Mouse (Mus musculus): Measurements from ENCODE around the gene Gc. TPM values are rescaled to one million over a fixed set of nuclear protein-coding genes. Genes with fewer than 3 reads are reported as not detected.

Gc gene
- polyA plus RNA-seq, 1 experiment from 2014 or later: 19.7 TPM

DNA sequence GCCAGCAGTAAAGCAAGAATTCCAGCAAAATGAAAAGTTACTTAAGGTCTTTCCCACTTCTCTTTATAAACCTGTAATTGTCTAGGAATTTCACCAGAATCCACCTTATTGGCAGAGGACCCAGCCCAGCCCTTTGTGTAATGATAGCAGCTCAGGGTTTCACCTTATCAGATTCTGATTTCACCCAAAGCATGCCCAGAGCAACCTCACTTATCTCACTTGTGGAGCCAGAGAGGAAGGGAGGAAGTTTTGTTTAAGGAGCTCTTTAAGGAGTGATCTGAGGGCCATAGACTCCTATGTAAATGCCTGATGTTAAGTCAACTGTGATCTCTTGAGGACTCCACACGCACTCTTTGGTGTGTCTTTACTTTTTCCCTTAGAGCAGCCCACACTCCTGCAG, 67.3 kb downstream of the Gc start:
- H3K27ac ChIP-seq (ENCODE audit: low read depth): no peak overlapping the region
- DNase-seq (ENCODE audit: low spot score) (no peak), ATAC-seq (replicated peaks; ENCODE audit: low FRiP score, low TSS enrichment, low read depth) (no peak)
- no peaks in the 10 kb centered on the region for H3K27me3 ChIP-seq (replicated peaks; ENCODE audit: control insufficient read depth, insufficient read depth, low read length)
- H3K36me3 ChIP-seq (ENCODE audit: control insufficient read depth, insufficient read depth, low read length): no peaks in the 10 kb centered on the region
- no peaks in the 10 kb centered on the region for H3K4me1 ChIP-seq (replicated peaks; ENCODE audit: control insufficient read depth, insufficient read depth, low read length)
- H3K9me3 ChIP-seq (ENCODE audit: control insufficient read depth, low read length): 0 out of 2 replicates have a peak, but pooled peaks cover 3% of the 10 kb centered on the region
- no peak overlapping the region for H3K4me2 ChIP-seq (ENCODE audit: low read length)
- H3K4me3 ChIP-seq (ENCODE audit: low read depth, low read length): no peak overlapping the region
- H3K9ac ChIP-seq (ENCODE audit: low read length): no peak overlapping the region
- 58% methylated on average over 1 of the region's 1 CpGs for WGBS

DNA sequence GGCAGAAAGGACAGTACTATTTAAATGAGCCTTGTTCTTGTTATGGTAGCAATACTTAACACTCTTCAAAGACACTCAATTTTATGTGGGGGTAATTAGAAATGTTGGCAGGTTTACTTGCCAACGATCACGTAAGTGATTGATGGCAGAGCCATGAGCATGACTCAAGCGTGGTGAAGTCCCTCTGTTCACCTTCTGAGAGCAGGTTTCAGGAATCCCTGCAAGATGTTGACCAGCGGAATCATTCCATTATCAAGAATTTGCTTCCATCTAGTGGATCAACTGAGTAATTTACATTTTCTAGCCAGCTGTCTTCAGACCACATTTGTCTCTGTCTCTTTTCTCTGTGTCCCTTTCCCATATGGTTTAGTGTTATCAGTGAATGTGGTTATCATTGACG, 73.5 kb downstream of the Gc start:
- Histone ChIP-seq H3K4me3 (ENCODE audit: low read depth, low read length) (no peak overlapping the region), H3K27ac (ENCODE audit: low read depth) (no peak overlapping the region), H3K9me3 (ENCODE audit: control insufficient read depth, low read length) (no peaks in the 10 kb centered on the region), H3K27me3 (replicated peaks; ENCODE audit: control insufficient read depth, insufficient read depth, low read length) (no peaks in the 10 kb centered on the region), H3K4me2 (ENCODE audit: low read length) (no peak overlapping the region), H3K9ac (ENCODE audit: low read length) (no peak overlapping the region), H3K36me3 (ENCODE audit: control insufficient read depth, insufficient read depth, low read length) (no peaks in the 10 kb centered on the region), H3K4me1 (replicated peaks; ENCODE audit: control insufficient read depth, insufficient read depth, low read length) (no peaks in the 10 kb centered on the region)
- WGBS: 23% methylated on average over 5 of the region's 5 CpGs
- ATAC-seq (replicated peaks; ENCODE audit: low FRiP score, low TSS enrichment, low read depth) (no peak), DNase-seq (ENCODE audit: low spot score) (no peak)

DNA sequence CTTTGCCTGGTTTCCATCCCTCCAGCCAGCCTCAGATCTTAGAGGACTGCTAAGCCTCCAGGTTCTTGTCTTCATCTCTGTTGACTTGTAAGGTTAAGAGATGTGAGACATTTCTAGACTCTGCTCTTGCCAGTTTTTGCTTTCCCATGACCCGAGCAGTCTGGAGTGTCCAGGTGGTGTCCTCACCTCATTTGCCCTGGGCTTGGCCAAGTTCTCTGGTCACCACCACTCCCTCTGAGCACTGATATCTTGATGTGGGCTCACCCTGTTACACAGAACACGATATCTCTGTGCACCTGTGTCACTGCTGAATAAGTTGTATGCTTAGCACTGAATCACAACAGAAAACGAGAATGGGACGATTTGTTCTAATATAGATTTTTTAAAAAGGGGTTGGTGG, 76.4 kb downstream of the Gc start:
- Histone ChIP-seq H3K27me3 (replicated peaks; ENCODE audit: control insufficient read depth, insufficient read depth, low read length) (no peaks in the 10 kb centered on the region), H3K9ac (ENCODE audit: low read length) (no peak overlapping the region), H3K4me2 (ENCODE audit: low read length) (no peak overlapping the region), H3K4me1 (replicated peaks; ENCODE audit: control insufficient read depth, insufficient read depth, low read length) (no peaks in the 10 kb centered on the region), H3K4me3 (ENCODE audit: low read depth, low read length) (no peak overlapping the region), H3K36me3 (ENCODE audit: control insufficient read depth, insufficient read depth, low read length) (no peaks in the 10 kb centered on the region), H3K9me3 (ENCODE audit: control insufficient read depth, low read length) (no peaks in the 10 kb centered on the region), H3K27ac (ENCODE audit: low read depth) (no peak overlapping the region)
- ATAC-seq (replicated peaks; ENCODE audit: low FRiP score, low TSS enrichment, low read depth) (no peak), DNase-seq (ENCODE audit: low spot score) (no peak)
- 77% methylated on average over 4 of the region's 4 CpGs for WGBS

DNA sequence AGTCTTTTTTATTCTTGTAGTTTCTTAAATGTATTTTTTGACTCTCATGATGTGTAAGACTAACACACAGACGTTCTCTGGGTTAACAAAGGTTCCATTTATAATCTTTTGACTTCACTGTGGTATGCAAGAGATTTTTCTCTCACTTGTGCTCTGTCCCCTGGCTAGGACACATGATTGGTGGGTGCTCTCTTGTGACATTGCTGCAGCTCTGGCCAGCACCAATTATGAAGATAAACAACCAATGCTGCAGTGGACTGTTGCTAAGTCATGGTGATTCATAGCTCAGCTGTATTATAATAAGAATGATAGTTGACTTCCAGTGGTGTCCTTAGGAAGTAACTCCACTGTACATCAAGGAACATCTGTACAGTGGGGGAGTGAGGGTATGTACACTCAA, 87.6 kb downstream of the Gc start:
- 14% methylated on average over 1 of the region's 1 CpGs for WGBS
- H3K9me3 ChIP-seq (ENCODE audit: control insufficient read depth, low read length): no peaks in the 10 kb centered on the region
- ATAC-seq (replicated peaks; ENCODE audit: low FRiP score, low TSS enrichment, low read depth) (no peak), DNase-seq (ENCODE audit: low spot score) (no peak)
- H3K4me1 ChIP-seq (replicated peaks; ENCODE audit: control insufficient read depth, insufficient read depth, low read length): no peaks in the 10 kb centered on the region
- H3K27me3 ChIP-seq (replicated peaks; ENCODE audit: control insufficient read depth, insufficient read depth, low read length): no peaks in the 10 kb centered on the region
- H3K4me2 ChIP-seq (ENCODE audit: low read length): no peak overlapping the region
- no peak overlapping the region for H3K9ac ChIP-seq (ENCODE audit: low read length)
- H3K4me3 ChIP-seq (ENCODE audit: low read depth, low read length): no peak overlapping the region
- H3K27ac ChIP-seq (ENCODE audit: low read depth): no peak overlapping the region
- H3K36me3 ChIP-seq (ENCODE audit: control insufficient read depth, insufficient read depth, low read length): no peaks in the 10 kb centered on the region

DNA sequence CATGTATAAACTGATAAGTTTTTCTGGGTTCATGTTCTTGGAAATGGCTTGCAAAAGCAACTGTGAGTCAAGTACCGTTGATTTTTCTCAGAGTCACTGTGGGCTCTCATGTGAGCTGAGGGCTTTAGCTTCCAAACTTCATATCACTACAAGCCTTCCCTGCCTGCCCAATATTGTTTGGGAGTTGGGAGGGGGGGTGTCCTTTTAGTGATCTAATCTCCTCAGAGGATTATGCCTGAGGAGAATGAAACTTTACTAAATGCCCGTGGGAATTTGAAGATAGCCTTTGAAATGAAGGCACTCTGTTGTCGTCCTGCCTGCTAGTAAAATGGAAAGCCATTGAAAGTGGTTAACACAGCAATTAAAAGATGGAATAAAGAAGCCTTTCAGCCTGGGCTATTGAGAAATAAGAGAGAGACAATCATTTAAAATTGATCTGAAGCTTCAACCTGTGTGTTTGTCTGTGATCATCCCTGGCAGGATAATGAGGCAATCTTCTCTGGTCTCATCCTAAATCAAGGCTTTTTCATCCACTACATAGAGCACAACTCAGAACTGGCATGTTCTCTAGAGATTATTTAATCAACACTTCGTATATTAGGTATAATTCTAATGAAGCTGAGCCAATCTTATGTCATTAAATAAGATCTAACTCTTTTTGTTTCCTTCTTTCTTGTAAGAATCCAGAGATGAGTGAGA, 89.5 kb downstream of the Gc start:
- H3K27me3 ChIP-seq (replicated peaks; ENCODE audit: control insufficient read depth, insufficient read depth, low read length): no peaks in the 10 kb centered on the region
- H3K9ac ChIP-seq (ENCODE audit: low read length): no peak overlapping the region
- H3K4me3 ChIP-seq (ENCODE audit: low read depth, low read length): no peak overlapping the region
- ATAC-seq (replicated peaks; ENCODE audit: low FRiP score, low TSS enrichment, low read depth) (no peak), DNase-seq (ENCODE audit: low spot score) (no peak)
- H3K27ac ChIP-seq (ENCODE audit: low read depth): no peak overlapping the region
- WGBS: 67% methylated on average over 4 of the region's 4 CpGs
- H3K4me1 ChIP-seq (replicated peaks; ENCODE audit: control insufficient read depth, insufficient read depth, low read length): no peaks in the 10 kb centered on the region
- no peaks in the 10 kb centered on the region for H3K36me3 ChIP-seq (ENCODE audit: control insufficient read depth, insufficient read depth, low read length)
- no peaks in the 10 kb centered on the region for H3K9me3 ChIP-seq (ENCODE audit: control insufficient read depth, low read length)
- no peak overlapping the region for H3K4me2 ChIP-seq (ENCODE audit: low read length)

Other genes with a start within 250 kb of the Gc start
- not detected in 2 replicates for gene Npffr2, start 69.5 kb upstream of the Gc start, polyA plus RNA-seq (2014; fragmentation: Nextera tagmentation; extraction: Ambion mirVana)